Mouse (Mus musculus) heart, postnatal 36 days (tissue): ENCODE results near the gene Lcn2. TPM values are rescaled to one million over a fixed set of nuclear protein-coding genes. Genes with fewer than 3 reads are reported as not detected.
A peak's percentile ranks its signal among the peaks of the same experiment; 100 is the strongest.

Source experiments
- DNase-seq, 2 experiments: peaks; one replicate each; pipeline ENCODE4 v3.0.0; 2021 to 2022
- intact Hi-C: fragments of 180-260 bp; cut with DNase I; formaldehyde crosslinking; loops from one replicate; pipeline ENCODE4 v1.15.1; 2025
- total RNA-seq, 2 experiments: library from RNA; stranded (reverse); gene quantifications; 2 replicates each; pipeline ENCODE4 v1.2.3; 2021

Lcn2 gene
- 1 to 10 TPM; 3.1 to 7.0 TPM for total RNA-seq

GRCm38 (mm10) chr2:32387706-32388490 is at the start of gene Lcn2:
Gene Lcn2 (minus strand): TSS chr2:32388252.
- DNase-seq, result no peak

GRCm38 (mm10) chr2:32437612-32438166 is 49.6 kb upstream of the Lcn2 start:
- DNase-seq, result no peak
- intact Hi-C loops, result no loop called here

More at GRCm38 (mm10) chr2:32387706-32388490, at the start of gene Lcn2:
- intact Hi-C loops, result loop anchor here (10.0 kb wide), 1 partner anchor 307 kb away; no protein-coding TSS in a partner anchor

DNA sequence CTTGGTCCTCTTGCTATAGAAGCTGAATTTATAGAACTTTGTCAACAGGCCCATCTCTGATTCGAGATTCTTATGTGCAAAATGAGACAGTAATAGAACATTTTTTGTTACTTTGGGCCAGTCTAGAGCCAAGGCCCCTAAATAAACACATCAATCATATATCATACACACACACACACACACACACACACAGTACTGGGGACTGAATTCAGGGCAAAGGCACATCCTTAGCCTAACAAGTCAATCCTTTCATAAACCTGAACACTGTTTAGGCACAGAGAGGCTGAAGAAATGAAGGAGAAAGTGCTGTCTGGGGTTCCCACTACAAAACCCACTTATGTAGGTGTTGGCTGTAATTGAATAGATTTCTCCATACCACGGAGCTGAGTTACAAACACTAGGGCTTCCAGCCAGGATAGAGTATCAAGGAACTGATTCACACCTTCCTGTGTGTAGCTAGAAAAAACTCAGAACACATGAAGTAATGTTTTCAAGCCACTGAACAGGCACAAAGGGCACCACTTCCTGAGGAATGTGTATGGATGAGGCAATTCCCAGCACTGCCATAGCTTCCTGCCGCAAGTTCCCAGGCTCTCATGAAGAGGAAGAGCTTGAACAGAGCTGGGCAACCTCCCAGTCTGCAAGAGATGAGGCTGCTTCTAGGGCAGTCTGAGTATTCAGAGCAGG is 48.8 kb upstream of the Lcn2 start:
- no peak for DNase-seq

DNA sequence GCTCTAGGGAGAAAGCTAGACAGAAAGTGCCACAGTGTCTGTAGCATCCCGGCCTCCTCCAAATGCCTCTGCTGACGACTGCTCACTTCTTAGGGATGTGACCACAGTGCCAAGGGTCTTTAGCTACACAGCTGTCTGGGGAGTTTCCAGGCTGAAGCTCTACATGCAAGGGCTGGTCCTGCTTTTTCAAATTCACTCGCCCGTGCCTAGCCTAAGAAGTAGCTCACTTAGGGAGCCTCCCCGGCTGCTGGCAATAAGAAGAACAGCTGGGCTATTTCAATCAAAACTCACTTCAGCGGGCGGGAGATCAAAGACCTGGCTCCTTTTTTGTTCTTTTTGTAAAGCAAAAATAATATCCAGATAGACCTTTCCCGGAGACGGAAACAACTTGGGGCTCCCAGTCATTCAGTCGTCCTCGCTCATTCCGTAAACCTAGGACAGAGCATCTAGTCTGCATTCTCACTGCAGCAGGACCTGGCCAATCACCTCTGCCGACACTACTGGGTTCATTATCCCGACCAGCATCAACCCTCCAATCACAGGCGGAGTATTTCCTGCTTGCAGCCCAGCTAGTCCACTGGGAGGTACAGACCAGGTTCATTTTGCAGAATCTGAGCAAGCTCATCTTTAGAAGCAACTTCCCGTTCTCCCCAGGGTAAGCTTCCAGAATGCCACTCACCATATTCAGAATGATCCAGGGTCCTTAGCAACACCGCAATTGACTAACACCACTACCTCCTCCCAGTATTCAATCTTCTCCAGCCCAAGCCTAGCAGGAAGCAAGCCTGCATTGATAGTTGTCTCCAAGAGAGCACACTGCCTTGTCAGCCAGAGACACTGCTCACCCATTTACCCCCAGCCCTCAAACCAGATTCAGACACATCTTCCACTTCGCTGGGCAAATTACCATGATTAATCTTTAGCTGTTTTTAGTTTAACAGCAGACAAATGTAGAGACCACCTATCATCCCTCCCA is 42.9 kb upstream of the Lcn2 start:
- intact Hi-C loops, result no loop called here
- peak; percentile 62 to 69 for DNase-seq

More for the DNA sequence above, 48.8 kb upstream of the Lcn2 start:
- intact Hi-C loops, result no loop called here

GRCm38 (mm10) chr2:32429215-32429891 is 41.3 kb upstream of the Lcn2 start:
- DNase-seq, result no peak
- intact Hi-C loops, result no loop called here

DNA sequence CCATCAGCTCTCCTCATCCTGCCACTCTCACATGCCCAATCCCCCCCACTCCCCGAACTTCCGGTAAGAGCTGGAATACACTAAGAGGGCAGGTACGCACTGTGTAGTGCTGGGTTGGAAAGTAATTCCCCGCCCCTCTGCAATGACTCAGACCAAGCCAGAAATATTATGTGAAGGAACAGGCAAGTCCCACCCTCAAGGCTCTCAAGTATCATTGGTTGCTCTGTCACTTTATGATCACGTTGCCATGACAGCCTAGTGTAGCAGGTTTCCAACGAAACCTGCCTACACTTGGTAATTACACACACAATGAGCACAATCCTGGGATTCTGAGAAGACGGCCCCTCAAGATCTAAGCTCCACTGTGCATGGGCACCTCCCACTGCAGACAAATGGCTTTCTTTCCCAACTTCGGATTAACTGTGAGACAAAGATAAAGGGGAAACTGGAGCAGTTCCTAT is 40.2 kb upstream of the Lcn2 start:
- intact Hi-C loops, result no loop called here
- DNase-seq, result no peak

- intact Hi-C loops, result loop anchor here (1.0 kb wide), 1 partner anchor 22 kb away; no protein-coding TSS in a partner anchor
Measured at GRCm38 (mm10) chr2:32427720-32428119, 39.7 kb upstream of the Lcn2 start.

DNA sequence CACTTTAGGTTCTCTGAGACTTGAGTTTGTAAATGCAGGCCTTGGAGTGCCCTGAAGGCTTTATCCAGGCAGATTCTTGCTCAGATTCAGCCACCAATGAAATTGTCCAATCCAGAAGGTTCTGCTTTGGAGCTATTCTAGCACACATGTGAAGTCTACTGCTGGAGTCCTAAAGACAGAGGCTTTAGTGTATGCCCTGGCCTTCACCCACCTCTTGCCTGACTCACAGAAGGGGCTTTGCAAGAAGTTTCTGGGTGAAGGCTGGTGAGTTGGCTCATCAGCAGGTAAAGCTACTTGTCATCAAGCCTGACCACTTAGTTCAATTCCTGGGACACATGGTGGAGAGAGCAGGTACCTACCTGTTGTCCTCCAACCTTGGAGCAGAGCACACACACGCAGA is 38.1 kb upstream of the Lcn2 start:
- DNase-seq, result no peak
- intact Hi-C loops, result no loop called here

More at GRCm38 (mm10) chr2:32427720-32428119, 39.7 kb upstream of the Lcn2 start:
- DNase-seq, result no peak

- intact Hi-C loops, result no loop called here
- DNase-seq, result no peak
Measured at GRCm38 (mm10) chr2:32425568-32425967, 37.5 kb upstream of the Lcn2 start.

GRCm38 (mm10) chr2:32424796-32425195 is 36.7 kb upstream of the Lcn2 start:
- no peak for DNase-seq
- intact Hi-C loops, result loop anchor here (5.0 kb wide), 1 partner anchor 143 kb away; no protein-coding TSS in a partner anchor

DNA sequence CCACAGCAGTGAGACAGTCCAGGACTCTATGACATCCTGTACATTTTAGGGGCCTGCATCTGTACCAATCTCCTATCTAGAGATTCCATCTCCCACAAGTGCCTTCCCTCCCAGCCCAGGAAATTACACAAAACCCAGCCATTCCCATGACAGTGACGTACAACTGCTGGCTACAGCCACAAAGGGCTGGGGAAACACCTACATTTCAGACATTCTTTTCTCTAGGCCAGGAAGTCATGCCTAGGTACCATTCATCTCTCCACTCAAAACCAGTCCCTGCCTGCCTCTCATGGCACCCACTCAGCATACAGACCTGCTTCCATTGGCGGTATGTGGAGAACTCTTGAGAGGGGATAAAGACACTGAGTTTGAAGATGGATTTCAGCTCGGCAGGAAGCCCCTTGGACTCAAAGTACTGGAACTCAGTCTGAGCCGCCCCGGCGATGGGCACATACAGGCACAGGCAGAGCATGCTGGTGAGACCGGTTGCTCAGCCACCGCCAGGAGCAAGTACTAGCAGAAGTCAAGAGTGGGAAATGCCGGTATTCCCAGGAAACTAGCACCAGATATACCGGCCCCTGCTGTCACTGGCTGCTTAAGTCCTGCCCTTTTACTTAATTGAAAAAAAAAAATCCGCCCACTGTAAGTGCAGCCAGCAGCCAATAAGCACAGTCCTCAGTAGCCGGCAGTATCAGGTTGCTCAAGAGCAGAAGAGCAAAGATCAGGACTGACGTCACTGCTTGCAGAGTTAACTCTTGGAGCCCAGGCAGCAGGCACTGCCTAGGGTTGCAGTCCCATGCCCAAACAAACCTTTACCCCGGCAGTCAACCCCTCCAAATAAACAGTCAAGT is 35.7 kb upstream of the Lcn2 start:
- DNase-seq, result peak; percentile 65 to 73
- intact Hi-C loops, result loop anchor here (5.0 kb wide), 1 partner anchor 144 kb away; no protein-coding TSS in a partner anchor

GRCm38 (mm10) chr2:32421851-32422251 is 33.8 kb upstream of the Lcn2 start:
- DNase-seq, result no peak
- intact Hi-C loops, result loop anchor here (5.0 kb wide), 1 partner anchor 145 kb away; no protein-coding TSS in a partner anchor

DNA sequence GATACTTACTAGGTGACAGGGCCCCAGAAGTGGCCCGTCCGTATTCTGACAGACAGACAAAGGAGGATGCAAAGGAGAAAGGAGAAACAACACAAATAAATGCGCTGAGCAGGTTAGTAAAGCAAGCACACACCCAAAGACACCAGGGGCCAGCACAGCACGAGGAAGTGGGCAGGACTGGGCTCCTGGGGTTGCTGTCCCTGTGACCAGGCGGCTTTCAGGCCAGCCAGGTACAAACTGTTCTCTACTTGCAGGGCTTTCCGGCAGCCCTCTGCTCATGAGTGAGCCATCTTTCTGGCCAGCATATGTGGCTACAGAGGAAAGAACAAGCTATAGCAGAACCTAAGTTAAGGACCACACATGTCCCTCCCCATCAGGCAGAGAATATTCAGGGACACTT is 32.6 kb upstream of the Lcn2 start:
- DNase-seq, result no peak
- intact Hi-C loops, result loop anchor here (5.0 kb wide), 1 partner anchor 147 kb away; no protein-coding TSS in a partner anchor

DNA sequence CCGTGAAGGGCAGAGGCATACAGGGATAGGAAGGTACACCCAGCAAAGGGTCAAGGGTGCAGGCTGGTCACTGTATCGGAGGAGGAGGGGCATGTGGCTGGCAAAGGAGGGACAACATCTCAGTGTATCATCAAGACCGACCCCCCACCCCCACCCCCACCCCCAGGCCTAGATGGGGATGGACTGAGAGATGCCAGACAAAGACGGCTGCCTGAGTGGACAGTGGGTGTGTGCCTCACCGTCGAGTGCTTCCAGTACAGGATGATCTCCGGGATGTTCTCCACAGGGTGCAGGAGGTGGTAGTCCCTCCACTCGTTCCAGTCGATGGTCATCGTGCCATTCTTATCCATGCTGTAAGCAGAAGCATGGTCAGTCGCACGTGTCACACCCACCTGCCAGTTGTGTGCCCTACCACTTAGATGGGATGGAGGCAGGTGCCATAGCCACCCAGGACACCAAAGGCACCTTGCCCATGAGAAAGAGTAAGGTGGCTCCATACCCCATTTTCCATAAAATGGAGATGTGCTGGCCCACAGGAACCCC is 32.1 kb upstream of the Lcn2 start:
- no peak for DNase-seq
- intact Hi-C loops, result loop anchor here (5.0 kb wide), 1 partner anchor 147 kb away; no protein-coding TSS in a partner anchor

DNA sequence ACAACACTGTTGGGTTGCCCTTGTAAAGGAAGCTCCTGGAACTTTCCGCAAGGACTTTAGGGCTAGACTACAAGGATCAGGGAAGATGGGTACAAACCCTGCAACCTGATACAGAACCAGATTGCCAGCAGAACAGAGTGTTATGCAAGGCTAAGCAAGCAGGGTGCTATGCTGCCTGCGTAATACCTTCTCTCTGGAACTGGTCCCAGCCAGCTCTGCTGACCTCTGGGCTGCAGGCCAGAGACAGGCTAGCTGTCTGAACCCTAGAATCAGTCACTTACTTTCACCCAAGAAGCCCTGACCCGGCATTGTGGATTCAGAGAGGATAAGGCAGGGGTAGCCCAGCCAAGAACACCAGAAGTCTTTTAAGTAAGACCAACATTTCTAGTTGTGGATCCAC is 31.3 kb upstream of the Lcn2 start:
- peak; percentile 71 to 72 for DNase-seq
- intact Hi-C loops, result no loop called here

- no peak for DNase-seq
- intact Hi-C loops, result no loop called here
Measured at GRCm38 (mm10) chr2:32418430-32419151, 30.5 kb upstream of the Lcn2 start.

DNA sequence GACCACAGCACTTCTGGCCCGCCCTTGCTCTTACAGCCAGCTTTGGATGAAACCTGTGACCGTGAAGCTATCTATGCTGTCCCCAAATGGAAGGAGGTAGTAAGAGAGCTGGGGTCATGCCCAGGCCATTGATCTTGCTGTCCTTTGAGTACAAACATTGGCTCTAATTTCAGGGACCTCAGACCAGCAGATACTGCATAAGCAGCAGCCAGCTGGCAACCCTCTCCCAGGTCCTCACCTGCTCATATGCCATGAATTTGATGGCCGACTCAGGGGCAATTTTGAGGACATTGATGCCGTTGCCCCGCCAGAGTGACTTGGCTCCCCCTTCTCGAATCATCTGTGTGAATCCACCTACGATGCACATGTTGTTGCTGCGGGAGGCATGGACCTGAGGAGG is 29.4 kb upstream of the Lcn2 start:
- intact Hi-C loops, result loop anchor here (2.0 kb wide), 2 partner anchors 15 to 37 kb away; no protein-coding TSS in a partner anchor
- DNase-seq, result no peak
